Mouse (Mus musculus) lung, embryonic 14.5 days (tissue): ENCODE results near the gene Igf2bp3. TPM values are rescaled to one million over a fixed set of nuclear protein-coding genes. Genes with fewer than 3 reads are reported as not detected.
A peak's percentile ranks its signal among the peaks of the same experiment; 100 is the strongest.
"Not testable (repeated sequence)": the region's sequence is repeated elsewhere in the genome, so short reads cannot be mapped to it uniquely, and the experiment has no call there.

ENCODE experiments used
- ATAC-seq: fragments of 200-750 bp; cut with Nextera tagmentation; 2 replicates; pipeline ENCODE4 v1.8.0; 2017; ENCODE audit warnings: mild to moderate bottlenecking, moderate TSS enrichment, moderate library complexity; ENCODE audit not compliant: insufficient read depth
- DNase-seq: peaks from one replicate; pipeline ENCODE4 v3.0.0-alpha.2; 2015
- H3K27ac ChIP-seq: fragments of 300-500 bp; sonication (generic); 2 replicates; pipeline ENCODE4 v1.5.1; 2014; ENCODE audit warnings: low read depth, mild to moderate bottlenecking, moderate library complexity
- H3K27me3 ChIP-seq: fragments of 300-500 bp; sonication (generic); 2 replicates; pipeline ENCODE4 v1.6.1; 2014; ENCODE audit warnings: low read length, control low read depth; ENCODE audit not compliant: insufficient read depth
- H3K36me3 ChIP-seq: fragments of 300-500 bp; sonication (generic); 2 replicates; pipeline ENCODE4 v1.6.1; 2014; ENCODE audit warnings: control low read depth; ENCODE audit not compliant: insufficient read depth
- H3K4me1 ChIP-seq: fragments of 300-500 bp; sonication (generic); 2 replicates; pipeline ENCODE4 v1.6.1; 2014; ENCODE audit warnings: antibody characterized with exemption, control low read depth; ENCODE audit not compliant: insufficient read depth
- H3K4me2 ChIP-seq: fragments of 300-500 bp; sonication (generic); 2 replicates; pipeline ENCODE4 v1.6.1; 2014; ENCODE audit warnings: mild to moderate bottlenecking
- H3K4me3 ChIP-seq: fragments of 300-500 bp; sonication (generic); 2 replicates; pipeline ENCODE4 v1.5.1; 2014; ENCODE audit warnings: low read depth, low read length
- H3K9ac ChIP-seq: fragments of 300-500 bp; sonication (generic); 2 replicates; pipeline ENCODE4 v1.6.1; 2014
- H3K9me3 ChIP-seq: fragments of 300-500 bp; sonication (generic); 2 replicates; pipeline ENCODE4 v1.6.1; 2016; ENCODE audit warnings: low read depth, low read length, control low read depth
- CTCF ChIP-seq: IDR thresholded peaks from 2 replicates; pipeline ENCODE4 v1.5.1; 2016; ENCODE audit warnings: antibody characterized with exemption, low read depth
- WGBS: fragments of 180-500 bp; shearing (Covaris S2); extraction: QIAGEN DNeasy Blood & Tissue Kit; methylation state at CpG from one replicate; pipeline ENCODE4 v1.1.7; 2014; 5-methylcytosine and 5-hydroxymethylcytosine counted together
- polyA plus RNA-seq: library from polyadenylated mRNA; unstranded; fragments of >200 nt; fragmentation: Nextera tagmentation; extraction: Ambion mirVana; gene quantifications from 2 replicates; pipeline ENCODE4 v1.2.1, GENCODE M21; 2014

Igf2bp3 gene
- 62.4 and 67.5 TPM in 2 replicates for polyA plus RNA-seq

DNA sequence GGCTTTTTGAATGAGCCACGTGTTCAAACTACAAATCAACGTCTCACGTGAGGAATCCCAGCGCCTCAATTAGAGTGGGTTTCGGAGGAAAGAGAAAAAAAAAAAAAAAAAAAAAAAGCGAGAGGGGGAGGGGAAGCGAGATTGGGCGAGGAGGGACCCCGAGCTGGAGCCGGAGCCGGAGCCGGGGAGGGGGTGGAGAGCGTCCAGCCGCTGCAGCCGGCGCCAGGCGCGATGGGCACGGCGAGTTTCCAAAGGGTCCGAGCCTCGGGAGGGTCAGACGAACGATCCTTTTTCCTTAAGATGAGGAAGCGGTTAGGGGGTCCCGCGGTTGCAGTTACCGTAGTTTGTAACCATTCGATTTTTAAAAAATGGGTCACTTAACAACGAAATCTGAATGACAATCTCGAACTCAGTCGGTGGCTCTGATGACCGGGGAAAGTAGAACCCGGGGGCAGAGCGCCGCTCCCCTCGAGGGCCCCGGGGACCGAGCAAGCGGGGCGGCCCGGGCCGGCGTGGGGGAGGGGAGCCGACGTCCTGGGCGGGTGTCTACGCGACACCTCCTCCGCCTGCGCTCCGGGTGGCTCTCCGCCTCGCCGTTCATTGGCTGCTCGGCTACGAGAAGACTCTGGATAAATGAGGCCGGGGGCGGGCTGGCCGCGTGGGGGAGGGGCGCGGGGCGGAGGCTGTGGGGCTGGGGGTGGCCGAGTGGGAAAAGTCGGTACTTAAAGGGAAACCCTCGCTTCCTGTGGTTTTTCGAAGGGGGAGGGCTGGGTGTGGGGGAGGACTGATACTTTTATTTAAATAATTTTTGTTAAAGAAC lies at the start of gene Igf2bp3:
TSS of gene Igf2bp3 (minus strand) at position 30 of the 820 bp plus-strand sequence.
- ATAC-seq: peak; percentile 78
- Histone ChIP-seq H3K27me3 (no peaks in the 10 kb centered on the region), H3K4me3 (peak within 1 kb of the TSS; percentile 94), H3K36me3 (no peaks in the 10 kb centered on the region), H3K9me3 (no peaks in the 10 kb centered on the region), H3K27ac (peak within 1 kb of the TSS; percentile 100), H3K4me1 (peaks cover 8% of the 10 kb centered on the region; the same call in 1 of the 2 replicates), H3K4me2 (peak within 1 kb of the TSS; percentile 97), H3K9ac (peak within 1 kb of the TSS; percentile 93)
- TF ChIP-seq CTCF: no peak
- DNase-seq: peak; percentile 96
- under 1% methylated on average over 62 of the region's 68 CpGs for WGBS

DNA sequence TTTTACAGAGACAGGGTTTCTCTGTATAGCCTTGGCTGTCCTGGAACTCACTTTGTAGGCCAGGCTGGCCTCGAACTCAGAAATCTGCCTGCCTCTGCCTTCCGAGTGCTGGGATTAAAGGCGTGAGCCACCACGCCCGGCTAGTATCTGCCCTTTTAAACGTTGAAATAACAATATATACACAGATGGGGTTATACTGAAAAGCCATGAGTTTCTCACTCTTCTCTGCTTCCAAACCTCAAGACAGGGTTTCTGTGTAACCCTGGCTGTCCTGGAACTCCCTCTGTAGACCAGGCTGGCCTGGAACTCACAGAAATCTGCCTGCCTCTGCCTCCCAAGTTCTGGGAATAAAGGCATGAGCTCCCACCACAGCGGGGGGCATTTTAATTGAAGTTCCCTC lies 49.7 kb upstream of the Igf2bp3 start:
- Histone ChIP-seq H3K4me1 (peaks cover 11% of the 10 kb centered on the region), H3K4me3 (peak overlapping the region; percentile 100; the same call in 1 of the 2 replicates), H3K9ac (peak overlapping the region; percentile 100; the same call in 1 of the 2 replicates), H3K4me2 (peak overlapping the region; percentile 65), H3K27ac (peak overlapping the region; percentile 99)
- 88% methylated on average over 7 of the region's 7 CpGs for WGBS
- not testable (repeated sequence) for H3K9me3 ChIP-seq, DNase-seq, ATAC-seq, H3K36me3 ChIP-seq, H3K27me3 ChIP-seq

DNA sequence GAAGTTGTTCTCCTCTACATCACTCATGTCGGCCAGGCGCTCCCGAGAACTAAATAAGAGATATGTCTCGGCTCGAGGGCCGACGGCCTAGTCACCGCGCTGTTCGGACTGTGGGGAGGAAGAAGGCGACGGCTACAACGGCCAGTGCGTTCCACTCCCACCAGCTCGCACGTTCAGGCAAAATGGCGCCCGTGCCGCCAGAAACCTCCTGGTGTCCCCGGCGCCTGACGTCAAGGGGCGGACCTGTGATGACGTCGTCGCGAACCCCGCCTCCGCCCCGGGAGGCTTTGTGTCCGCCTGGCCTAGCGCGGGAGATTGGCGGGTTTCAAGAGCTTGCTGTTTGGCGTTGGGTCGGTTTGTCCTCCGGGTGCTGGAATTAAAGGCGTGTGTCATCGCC lies 49.1 kb upstream of the Igf2bp3 start, which contains the start of gene Tra2a:
TSS of gene Tra2a (minus strand) at position 187 of the 397 bp plus-strand sequence.
- no peak for TF ChIP-seq CTCF
- under 1% methylated on average over 39 of the region's 39 CpGs for WGBS
- peak within 1 kb of the TSS; percentile 100 for H3K4me3 ChIP-seq
- peaks cover 11% of the 10 kb centered on the region for H3K4me1 ChIP-seq
- DNase-seq (peak; percentile 99), ATAC-seq (peak; percentile 94)
- no peaks in the 10 kb centered on the region for H3K27me3 ChIP-seq
- H3K4me2 ChIP-seq: peak within 1 kb of the TSS; percentile 65
- peak within 1 kb of the TSS; percentile 100 for H3K9ac ChIP-seq
- no peaks in the 10 kb centered on the region for H3K9me3 ChIP-seq
- peak within 1 kb of the TSS; percentile 99 for H3K27ac ChIP-seq
- no peaks in the 10 kb centered on the region for H3K36me3 ChIP-seq

DNA sequence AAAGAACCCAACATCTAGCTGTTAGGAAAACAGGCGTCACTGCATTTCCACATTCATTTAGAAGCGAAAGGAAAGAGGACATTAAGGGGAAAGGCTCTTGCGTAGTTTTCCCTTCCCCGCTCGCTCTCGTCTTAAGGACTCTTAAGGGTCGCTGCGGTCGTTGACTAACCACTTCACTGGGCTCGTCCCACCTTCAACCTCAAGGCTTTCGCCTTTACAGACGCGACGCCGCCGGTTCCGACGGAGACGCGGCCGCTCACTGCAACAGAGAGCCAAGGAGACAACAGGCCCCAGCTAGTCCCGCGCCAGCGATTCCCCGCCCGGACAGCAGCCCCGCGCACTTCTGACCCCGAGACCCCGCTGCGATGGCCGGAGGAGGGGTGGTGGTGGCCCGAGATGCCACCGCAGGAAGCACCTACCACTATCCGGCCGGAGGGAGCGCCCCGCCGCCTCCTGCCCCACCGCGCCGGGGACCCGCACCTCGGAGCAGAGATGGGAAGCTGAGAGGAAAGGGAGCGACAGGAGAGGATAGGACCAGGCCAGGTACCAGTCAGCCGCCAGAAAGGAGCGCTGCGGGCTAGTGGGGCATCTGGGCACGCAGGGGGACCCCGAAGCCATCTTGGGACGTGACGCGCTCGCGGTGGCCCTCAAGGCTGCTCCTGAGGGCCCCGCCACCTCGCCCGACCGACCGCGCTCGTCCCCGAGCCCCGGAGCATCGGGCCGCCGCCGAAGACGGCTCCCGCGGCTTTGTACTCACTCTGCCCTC lies 48.5 kb upstream of the Igf2bp3 start:
- Histone ChIP-seq H3K4me3 (peak overlapping the region; percentile 100), H3K27ac (peak overlapping the region; percentile 99), H3K9me3 (no peaks in the 10 kb centered on the region), H3K9ac (peak overlapping the region; percentile 100), H3K27me3 (no peaks in the 10 kb centered on the region), H3K36me3 (no peaks in the 10 kb centered on the region), H3K4me2 (peak overlapping the region; percentile 65), H3K4me1 (peaks cover 11% of the 10 kb centered on the region)
- ATAC-seq (peak; percentile 79), DNase-seq (peak; percentile 72)
- no peak for TF ChIP-seq CTCF
- WGBS: under 1% methylated on average over 67 of the region's 71 CpGs

DNA sequence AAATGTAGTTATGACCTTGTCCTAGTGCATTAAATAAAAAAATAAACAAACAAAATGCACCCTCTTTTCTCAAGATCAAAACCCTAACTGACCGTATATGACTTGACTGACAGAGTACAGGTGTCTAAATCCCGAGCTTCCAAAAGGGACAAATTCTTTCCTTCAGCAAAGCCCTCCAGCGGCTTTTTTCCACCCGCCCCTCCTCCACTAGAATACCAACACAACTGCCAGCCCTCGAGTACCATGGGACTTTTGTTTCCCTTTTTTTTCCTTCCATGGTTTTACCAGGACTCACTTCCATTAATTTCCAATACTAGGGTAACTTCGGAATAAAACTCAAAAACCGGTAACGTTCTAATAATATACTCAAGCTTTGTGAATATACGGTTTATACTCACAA lies 47.7 kb upstream of the Igf2bp3 start:
- Histone ChIP-seq H3K27me3 (no peaks in the 10 kb centered on the region), H3K27ac (no peak overlapping the region; the same call in 1 of the 2 replicates), H3K9me3 (no peaks in the 10 kb centered on the region), H3K4me3 (peak overlapping the region; percentile 100), H3K36me3 (no peaks in the 10 kb centered on the region), H3K4me2 (peak overlapping the region; percentile 65), H3K4me1 (peaks cover 11% of the 10 kb centered on the region), H3K9ac (peak overlapping the region; percentile 100)
- no peak for TF ChIP-seq CTCF
- ATAC-seq (no peak), DNase-seq (peak; percentile 64)
- WGBS: 1% methylated on average over 9 of the region's 9 CpGs

DNA sequence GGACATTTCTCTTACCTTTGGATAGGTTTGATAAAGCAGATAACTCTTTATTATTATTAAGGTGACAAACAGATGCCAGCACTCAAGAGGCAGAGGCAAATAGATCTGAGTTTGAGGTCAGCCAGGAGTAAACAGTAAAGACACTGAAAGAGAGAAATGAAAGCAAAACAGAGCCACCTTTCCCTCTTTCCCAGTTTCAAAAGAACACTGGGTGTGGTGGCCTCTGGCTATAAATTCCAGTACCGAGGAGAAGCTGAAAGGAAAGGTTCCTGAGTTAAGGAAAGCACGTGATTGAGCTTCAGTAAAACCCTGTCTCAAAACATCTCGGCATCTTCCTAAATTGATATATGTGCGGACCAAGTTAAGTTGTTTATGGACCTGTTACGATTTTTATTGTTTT lies 45.0 kb upstream of the Igf2bp3 start:
- no peak overlapping the region for H3K27ac ChIP-seq
- DNase-seq: no peak
- H3K4me2 ChIP-seq: no peak overlapping the region
- no peaks in the 10 kb centered on the region for H3K36me3 ChIP-seq
- H3K9me3 ChIP-seq: no peaks in the 10 kb centered on the region
- no peak overlapping the region for H3K9ac ChIP-seq
- no peak overlapping the region for H3K4me3 ChIP-seq
- H3K4me1 ChIP-seq: peaks cover 11% of the 10 kb centered on the region
- 51% methylated on average over 5 of the region's 5 CpGs for WGBS
- H3K27me3 ChIP-seq: no peaks in the 10 kb centered on the region
- no peak for ATAC-seq
- no peak for TF ChIP-seq CTCF

DNA sequence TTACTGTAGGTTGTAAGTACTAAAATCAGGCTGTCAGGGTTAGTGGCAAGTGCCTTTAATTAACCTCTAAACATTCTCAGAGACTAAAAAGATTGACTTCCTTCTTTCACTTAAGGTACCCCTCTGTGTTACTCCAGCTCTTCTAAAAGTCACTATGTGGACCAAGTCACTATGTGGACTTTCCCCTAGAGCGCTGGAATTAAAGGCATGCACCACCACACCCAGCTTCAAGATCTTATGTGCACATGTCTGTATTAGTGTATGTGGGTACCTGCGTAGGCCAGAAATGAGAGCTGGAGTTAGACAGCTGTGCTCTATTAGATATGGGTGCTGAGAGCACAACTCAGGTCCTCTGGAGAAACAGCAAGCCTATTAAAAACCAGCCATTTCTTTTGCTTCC lies 43.1 kb upstream of the Igf2bp3 start:
- no peaks in the 10 kb centered on the region for H3K9me3 ChIP-seq
- DNase-seq (no peak), ATAC-seq (no peak)
- no peaks in the 10 kb centered on the region for H3K27me3 ChIP-seq
- peaks cover 11% of the 10 kb centered on the region for H3K4me1 ChIP-seq
- H3K36me3 ChIP-seq: no peaks in the 10 kb centered on the region
- no peak overlapping the region for H3K27ac ChIP-seq
- H3K9ac ChIP-seq: no peak overlapping the region
- 82% methylated on average over 2 of the region's 2 CpGs for WGBS
- no peak for TF ChIP-seq CTCF
- H3K4me2 ChIP-seq: no peak overlapping the region
- H3K4me3 ChIP-seq: no peak overlapping the region
